Mouse (Mus musculus) C2C12 (cell line): ENCODE data around the gene Pdzd2.

ENCODE experiments used
- CTCF ChIP-seq: IDR thresholded peaks from one replicate; pipeline ENCODE4 v1.5.1; 2011; ENCODE audit not compliant: control insufficient read depth, insufficient read depth, insufficient read length
- MAX ChIP-seq: IDR thresholded peaks from one replicate; pipeline ENCODE4 v1.6.1; 2011; ENCODE audit warnings: mild to moderate bottlenecking, control low read depth

- TF ChIP-seq CTCF (no peak), MAX (no peak)
Observed at GRCm38 (mm10) chr15:12681891-12682290, 57.8 kb downstream of the Pdzd2 start.
